10 mouse cellular contexts compared by ENCODE assay signal in the genomic region with DNA sequence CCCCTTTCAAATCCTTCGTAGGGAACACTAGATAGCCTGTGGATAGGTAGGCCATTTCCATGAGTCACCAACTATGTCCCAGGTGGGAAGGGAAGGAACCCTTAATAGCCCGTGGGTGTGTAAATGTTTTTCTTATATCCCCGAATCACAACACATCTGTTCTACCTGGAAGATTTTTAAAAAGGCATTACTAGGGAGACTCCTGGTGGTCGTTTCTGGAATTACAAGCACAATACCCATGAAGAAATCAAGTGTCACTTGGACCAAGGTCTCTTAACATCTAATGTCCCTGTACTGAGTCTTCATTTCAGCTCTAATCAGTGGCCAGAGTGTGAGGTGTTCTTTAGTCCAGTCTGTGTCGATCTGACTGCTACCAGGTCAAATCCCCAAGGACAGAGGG. TPM values are rescaled to one million over a fixed set of nuclear protein-coding genes. Genes with fewer than 3 reads are reported as not detected.
DNase-seq lines count a peak whose midpoint lies in the region; ATAC-seq and TF ChIP-seq lines count a peak whose summit lies in the region.
"Had no signal": no experiment of that assay in that cellular context is flagged by ENCODE, and none has a peak within 500 bp of the region (broad histone marks: within the 10 kb centered on the region; RNA-seq: fewer than 3 reads in every experiment).

No protein-coding gene starts in this region.

- peak; percentile 50 for DNase-seq in CD4-positive, CD25-positive, alpha-beta regulatory T cell, adult 2 months (ENCODE audit: low read depth, low spot score)
- DNase-seq in kidney, adult 2 months = peak; percentile 51
- no peak for DNase-seq in kidney, adult 18-20 months
- DNase-seq in NIH3T3 (ENCODE audit: low read depth) = peak; percentile 47
- peak; percentile 35 for DNase-seq in lung, postnatal 0 days (ENCODE audit: low spot score)
- DNase-seq in ovary, postnatal 36 days (ENCODE audit: low spot score) = no peak
- no peak for DNase-seq in urinary bladder, postnatal 14 days (ENCODE audit: low spot score)
- DNase-seq: right cerebral cortex, postnatal 4 days had no signal

- 42% methylated on average over 5 of the region's 5 CpGs for WGBS in kidney, adult 2 months
- 44% methylated on average over 5 of the region's 5 CpGs for WGBS in lung, postnatal 0 days

- no peaks in the 10 kb centered on the region for H3K4me1 ChIP-seq in kidney, adult 2 months (ENCODE audit: control insufficient read depth, insufficient read depth, low read length)
- no peaks in the 10 kb centered on the region for H3K4me1 ChIP-seq in lung, postnatal 0 days (ENCODE audit: insufficient read depth, low read depth, low read length)

- no peak for TF ChIP-seq EP300 in lung, postnatal 0 days (IDR thresholded peaks at IDR 0.05)

- H3K4me2 ChIP-seq in lung, postnatal 0 days (replicated peaks; ENCODE audit: low read depth, low read length) = no peak overlapping the region

- no peaks in the 10 kb centered on the region for H3K9me3 ChIP-seq in lung, postnatal 0 days (ENCODE audit: low read length)

- no peak overlapping the region for H3K9ac ChIP-seq in lung, postnatal 0 days (replicated peaks; ENCODE audit: low read depth)

- H3K36me3 ChIP-seq in kidney, adult 2 months (ENCODE audit: control insufficient read depth, insufficient read depth, low read length) = peaks cover 1% of the 10 kb centered on the region; the same call in 1 of the 2 replicates
- H3K36me3 ChIP-seq in lung, postnatal 0 days (ENCODE audit: insufficient read depth, low read length) = peaks cover 8% of the 10 kb centered on the region; the same call in 1 of the 2 replicates

- no peak overlapping the region for H3K4me3 ChIP-seq in kidney, adult 2 months (ENCODE audit: insufficient read depth, low read depth, low read length)
- no peak overlapping the region for H3K4me3 ChIP-seq in lung, postnatal 0 days (ENCODE audit: low read depth, low read length)

- H3K27ac ChIP-seq in kidney, adult 2 months (ENCODE audit: insufficient read depth, low read depth, low read length) = no peak overlapping the region
- no peak overlapping the region for H3K27ac ChIP-seq in lung, postnatal 0 days (ENCODE audit: low read length)
- H3K27ac ChIP-seq: macrophage had no signal

- H3K27me3 ChIP-seq in kidney, adult 2 months (replicated peaks; ENCODE audit: control insufficient read depth, insufficient read depth, low read length) = no peaks in the 10 kb centered on the region
- H3K27me3 ChIP-seq in lung, postnatal 0 days (replicated peaks; ENCODE audit: insufficient read depth, low read length) = no peaks in the 10 kb centered on the region

- no peak for TF ChIP-seq POLR2A in kidney, adult 2 months (IDR thresholded peaks at IDR 0.05; ENCODE audit: low read depth, low read length)

- ATAC-seq in CD4-positive, CD25-positive, alpha-beta regulatory T cell, adult 4 months = no peak
- ATAC-seq in lung, postnatal 0 days = no peak

- TF ChIP-seq CTCF in kidney, adult 2 months (conservative IDR thresholded peaks at IDR 0.05; ENCODE audit: insufficient read depth, insufficient read length, low read depth, low read length) = peak; percentile 27; the same call in 1 of the 2 replicates
- TF ChIP-seq CTCF in lung, postnatal 0 days (IDR thresholded peaks at IDR 0.05) = peak; percentile 71

RNA-seq across cellular contexts. Expression of a gene that starts 60.0 kb away (rescaled TPM):
- polyA plus RNA-seq in CD4-positive, CD25-positive, alpha-beta regulatory T cell, adult 4 months (2017; shearing (Covaris generic)) = under 1 TPM; 0.86 to 0.96 TPM
- 59.6 and 60.4 TPM in 2 replicates for polyA plus RNA-seq in kidney, adult 2 months (2012; rRNA removed)
- polyA plus RNA-seq in lung, postnatal 0 days (2015; fragmentation: Nextera tagmentation; extraction: Ambion mirVana) = 18.9 and 22.1 TPM in 2 replicates

Comparison
In these comparisons a context has a peak if more than half of its experiments do, and no peak if none do; other contexts are left out.
1. DNase-seq: peak in CD4-positive, CD25-positive, alpha-beta regulatory T cell, adult 2 months (single experiment), kidney, adult 2 months (single experiment), NIH3T3 (single experiment) and lung, postnatal 0 days (single experiment); none in kidney, adult 18-20 months (single experiment), ovary, postnatal 36 days (single experiment) and urinary bladder, postnatal 14 days (single experiment).
2. RNA of a gene that starts 60.0 kb away (polyA plus RNA-seq): 59.6 to 60.4 TPM in kidney, adult 2 months and 18.9 to 22.1 TPM in lung, postnatal 0 days; 0.86 to 0.96 TPM in CD4-positive, CD25-positive, alpha-beta regulatory T cell, adult 4 months; every median in the first group is over 10 times any median in the second.